In genomic region chr1:52088634-52089033, GRCm38 (mm10) we compare ENCODE assay signal across 18 mouse cellular contexts. TPM values are rescaled to one million over a fixed set of nuclear protein-coding genes. Genes with fewer than 3 reads are reported as not detected.
A peak's percentile ranks its signal among the peaks of the same experiment; 100 is the strongest.
DNase-seq lines count a peak whose midpoint lies in the region; ATAC-seq and TF ChIP-seq lines count a peak whose summit lies in the region.
"Had no signal": no experiment of that assay in that cellular context is flagged by ENCODE, and none has a peak within 500 bp of the region (broad histone marks: within the 10 kb centered on the region; RNA-seq: fewer than 3 reads in every experiment).

No protein-coding gene starts in this region.

- TF ChIP-seq CTCF in lung, embryonic 14.5 days (IDR thresholded peaks at IDR 0.05; ENCODE audit: low read depth) = no peak

- H3K4me3 ChIP-seq in lung, embryonic 14.5 days (ENCODE audit: low read depth, low read length) = no peak overlapping the region
- H3K4me3 ChIP-seq in stomach, embryonic 16.5 days (replicated peaks; ENCODE audit: low read length) = no peak overlapping the region
- no peak overlapping the region for H3K4me3 ChIP-seq in midbrain, embryonic 11.5 days (ENCODE audit: low read depth, low read length)
- H3K4me3 ChIP-seq: embryonic facial prominence, embryonic 12.5 days; gastrocnemius, adult 2 months; heart, embryonic 13.5 days; hindbrain, embryonic 15.5 days had no signal

- no peak overlapping the region for H3K4me2 ChIP-seq in lung, embryonic 14.5 days
- H3K4me2 ChIP-seq in stomach, embryonic 16.5 days (ENCODE audit: low read depth, low read length) = no peak overlapping the region
- no peak overlapping the region for H3K4me2 ChIP-seq in midbrain, embryonic 11.5 days
- H3K4me2 ChIP-seq: embryonic facial prominence, embryonic 12.5 days; heart, embryonic 13.5 days; hindbrain, embryonic 15.5 days had no signal

- no peaks in the 10 kb centered on the region for H3K27me3 ChIP-seq in lung, embryonic 14.5 days (ENCODE audit: insufficient read depth, low read length)
- no peaks in the 10 kb centered on the region for H3K27me3 ChIP-seq in stomach, embryonic 16.5 days (ENCODE audit: control insufficient read depth, insufficient read depth, low read length)
- no peaks in the 10 kb centered on the region for H3K27me3 ChIP-seq in midbrain, embryonic 11.5 days (ENCODE audit: control insufficient read depth, insufficient read depth, low read length)
- H3K27me3 ChIP-seq: embryonic facial prominence, embryonic 12.5 days; heart, embryonic 13.5 days; hindbrain, embryonic 15.5 days had no signal

- H3K27ac ChIP-seq in lung, embryonic 14.5 days (ENCODE audit: low read depth) = no peak overlapping the region
- no peak overlapping the region; the same call in 1 of the 2 replicates for H3K27ac ChIP-seq in stomach, embryonic 16.5 days (ENCODE audit: low read length)
- no peak overlapping the region for H3K27ac ChIP-seq in midbrain, embryonic 11.5 days (ENCODE audit: low read depth, low read length)
- H3K27ac ChIP-seq: embryonic facial prominence, embryonic 12.5 days; gastrocnemius, adult 2 months; heart, embryonic 13.5 days; hindbrain, embryonic 15.5 days had no signal

- peak; percentile 44 for DNase-seq in lung, embryonic 14.5 days
- no peak for DNase-seq in lung, postnatal 10 days
- peak; percentile 16 to 24 for DNase-seq in urinary bladder, adult 18-20 months (ENCODE audit: low spot score in 2 of 2)
- DNase-seq in urinary bladder, adult 2 months (ENCODE audit: low spot score) = no peak
- DNase-seq in midbrain, embryonic 11.5 days (ENCODE audit: low spot score, missing footprints) = no peak
- DNase-seq: adrenal gland, adult 2 months; adrenal gland, postnatal 25 days; cerebellum, adult 18-20 months; cerebellum, adult 9-11 months; cerebellum, postnatal 36 days; gastrocnemius, adult 2 months; gastrocnemius, postnatal 25 days; heart, postnatal 36 days had no signal

- H3K4me1 ChIP-seq in lung, embryonic 14.5 days (ENCODE audit: insufficient read depth) = 0 out of 2 replicates have a peak, but pooled peaks cover 3% of the 10 kb centered on the region
- no peaks in the 10 kb centered on the region for H3K4me1 ChIP-seq in stomach, embryonic 16.5 days (ENCODE audit: control insufficient read depth, insufficient read depth, low read length)
- no peaks in the 10 kb centered on the region for H3K4me1 ChIP-seq in midbrain, embryonic 11.5 days (ENCODE audit: control insufficient read depth, insufficient read depth, low read length)
- H3K4me1 ChIP-seq: embryonic facial prominence, embryonic 12.5 days; heart, embryonic 13.5 days; hindbrain, embryonic 15.5 days had no signal

- no peaks in the 10 kb centered on the region for H3K9me3 ChIP-seq in lung, embryonic 14.5 days (ENCODE audit: low read depth, low read length)
- no peaks in the 10 kb centered on the region for H3K9me3 ChIP-seq in stomach, embryonic 16.5 days (replicated peaks; ENCODE audit: control insufficient read depth, low read length)
- H3K9me3 ChIP-seq in midbrain, embryonic 11.5 days (ENCODE audit: control insufficient read depth, low read length) = no peaks in the 10 kb centered on the region
- H3K9me3 ChIP-seq: embryonic facial prominence, embryonic 12.5 days; hindbrain, embryonic 15.5 days had no signal

- peak; percentile 44; the same call in 1 of the 2 replicates for ATAC-seq in lung, embryonic 14.5 days (ENCODE audit: insufficient read depth)
- ATAC-seq in stomach, embryonic 16.5 days (ENCODE audit: insufficient read depth, low FRiP score) = peak; percentile 47; the same call in 1 of the 2 replicates
- no peak for ATAC-seq in midbrain, embryonic 11.5 days (ENCODE audit: low FRiP score)
- ATAC-seq: forebrain, embryonic 14.5 days had no signal

- H3K36me3 ChIP-seq in lung, embryonic 14.5 days (ENCODE audit: insufficient read depth) = no peaks in the 10 kb centered on the region
- no peaks in the 10 kb centered on the region for H3K36me3 ChIP-seq in stomach, embryonic 16.5 days (ENCODE audit: control insufficient read depth, insufficient read depth, low read length)
- no peaks in the 10 kb centered on the region for H3K36me3 ChIP-seq in midbrain, embryonic 11.5 days (ENCODE audit: control insufficient read depth, insufficient read depth, low read length)
- H3K36me3 ChIP-seq: embryonic facial prominence, embryonic 12.5 days; heart, embryonic 13.5 days; hindbrain, embryonic 15.5 days had no signal

- no peak overlapping the region for H3K9ac ChIP-seq in lung, embryonic 14.5 days
- no peak overlapping the region for H3K9ac ChIP-seq in stomach, embryonic 16.5 days (ENCODE audit: low read length)
- no peak overlapping the region for H3K9ac ChIP-seq in midbrain, embryonic 11.5 days (ENCODE audit: low read length)
- H3K9ac ChIP-seq: embryonic facial prominence, embryonic 12.5 days; heart, embryonic 13.5 days; hindbrain, embryonic 15.5 days had no signal

- WGBS in lung, embryonic 14.5 days = 54% methylated on average over 4 of the region's 4 CpGs
- 69% methylated on average over 4 of the region's 4 CpGs for WGBS in stomach, embryonic 16.5 days
- 72% methylated on average over 4 of the region's 4 CpGs for WGBS in midbrain, embryonic 11.5 days

RNA-seq across cellular contexts. Expression of gene Stat1, which starts 30.6 kb away (rescaled TPM):
- 21.4 and 23.5 TPM in 2 replicates for polyA plus RNA-seq in lung, embryonic 14.5 days (2014; fragmentation: Nextera tagmentation; extraction: Ambion mirVana)
- 48.7 and 93.5 TPM in 2 replicates for polyA plus RNA-seq in urinary bladder, adult 2 months (2012; rRNA removed)
- polyA plus RNA-seq in stomach, embryonic 16.5 days (2015; fragmentation: Nextera tagmentation; extraction: Ambion mirVana) = 23.4 and 23.8 TPM in 2 replicates
- polyA plus RNA-seq in midbrain, embryonic 11.5 days (2014; fragmentation: Nextera tagmentation; extraction: Ambion mirVana) = 15.0 and 16.3 TPM in 2 replicates

Comparison
In these comparisons a context has a peak if more than half of its experiments do, and no peak if none do; other contexts are left out.
1. DNase-seq: peak in lung, embryonic 14.5 days (single experiment) and urinary bladder, adult 18-20 months (2 of 2); none in lung, postnatal 10 days (single experiment), urinary bladder, adult 2 months (single experiment) and midbrain, embryonic 11.5 days (single experiment).